Mouse (Mus musculus) thymus, postnatal 4 days (tissue): ENCODE data around the gene Boc.

Experiments used
- DNase-seq: peaks from one replicate; pipeline ENCODE4 v3.0.0; 2021

Boc gene

GRCm38 (mm10) chr16:44558471-44559329, at the start of gene Boc:
TSS of gene Boc (minus strand) at chr16:44558897.
- peak; percentile 45 for DNase-seq

- no peak for DNase-seq
Measured at GRCm38 (mm10) chr16:44606643-44607042, 47.9 kb upstream of the Boc start.

GRCm38 (mm10) chr16:44604021-44604616, 45.4 kb upstream of the Boc start:
- no peak for DNase-seq

GRCm38 (mm10) chr16:44601999-44602794, 43.5 kb upstream of the Boc start:
- no peak for DNase-seq

- DNase-seq = no peak
Measured at GRCm38 (mm10) chr16:44601182-44601581, 42.5 kb upstream of the Boc start.

GRCm38 (mm10) chr16:44597106-44597806, 38.6 kb upstream of the Boc start:
- DNase-seq = no peak

GRCm38 (mm10) chr16:44589506-44589905, 30.8 kb upstream of the Boc start:
- no peak for DNase-seq

GRCm38 (mm10) chr16:44579421-44580024, 20.8 kb upstream of the Boc start:
- DNase-seq = no peak

- no peak for DNase-seq
Measured at GRCm38 (mm10) chr16:44578551-44578950, 19.9 kb upstream of the Boc start.

GRCm38 (mm10) chr16:44568056-44568455, 9.4 kb upstream of the Boc start:
- DNase-seq = no peak

GRCm38 (mm10) chr16:44565328-44566210, 6.9 kb upstream of the Boc start:
- DNase-seq = no peak

GRCm38 (mm10) chr16:44564359-44564758, 5.7 kb upstream of the Boc start:
- DNase-seq = no peak

- no peak for DNase-seq
Measured at GRCm38 (mm10) chr16:44562061-44562460, 3.4 kb upstream of the Boc start.

- DNase-seq = no peak
Measured at GRCm38 (mm10) chr16:44560214-44560613, 1.5 kb upstream of the Boc start.

GRCm38 (mm10) chr16:44559330-44559695, 616 bp upstream of the Boc start:
- DNase-seq = no peak

GRCm38 (mm10) chr16:44557661-44558470, 831 bp downstream of the Boc start:
- DNase-seq = peak; percentile 17

GRCm38 (mm10) chr16:44557084-44557483, 1.6 kb downstream of the Boc start:
- no peak for DNase-seq

GRCm38 (mm10) chr16:44555791-44556709, 2.6 kb downstream of the Boc start:
- DNase-seq = no peak

GRCm38 (mm10) chr16:44553861-44554260, 4.8 kb downstream of the Boc start:
- DNase-seq = no peak
